Mouse (Mus musculus): ENCODE results near the gene Vps11.

GRCm38 (mm10) chr9:44319887-44320798 lies 41.3 kb downstream of the Vps11 start, which contains the start of gene C2cd2l:
- TF ChIP-seq EP300 (IDR thresholded peaks at IDR 0.05; ENCODE audit: low read depth): peak; percentile 17; the same call in 1 of the 2 replicates
- TF ChIP-seq CTCF (IDR thresholded peaks at IDR 0.05; ENCODE audit: low read depth): no peak
